Mouse (Mus musculus) forebrain, embryonic 10.5 days (tissue): ENCODE data around the gene Atp13a4. TPM values are rescaled to one million over a fixed set of nuclear protein-coding genes. Genes with fewer than 3 reads are reported as not detected.

ENCODE experiments used
- DNase-seq: peaks from one replicate; pipeline ENCODE4 v3.0.0-alpha.2; 2017; ENCODE audit warnings: low spot score; ENCODE audit errors: extremely low spot score
- H3K27ac ChIP-seq: fragments of 300-500 bp; sonication (generic); 2 replicates; pipeline ENCODE4 v1.5.1; 2016; ENCODE audit warnings: mild to moderate bottlenecking
- H3K27me3 ChIP-seq: fragments of 300-500 bp; sonication (generic); 2 replicates; pipeline ENCODE4 v1.6.1; 2016; ENCODE audit warnings: mild to moderate bottlenecking; ENCODE audit not compliant: poor library complexity, severe bottlenecking
- H3K36me3 ChIP-seq: fragments of 300-500 bp; sonication (generic); replicated peaks from 2 replicates; pipeline ENCODE4 v1.6.1; 2016; ENCODE audit warnings: mild to moderate bottlenecking, moderate library complexity
- H3K4me1 ChIP-seq: fragments of 300-500 bp; sonication (generic); 2 replicates; pipeline ENCODE4 v1.6.1; 2016
- H3K4me3 ChIP-seq: fragments of 300-500 bp; sonication (generic); 2 replicates; pipeline ENCODE4 v1.5.1; 2016; ENCODE audit warnings: mild to moderate bottlenecking, moderate library complexity
- H3K9me3 ChIP-seq: fragments of 300-500 bp; sonication (generic); 2 replicates; pipeline ENCODE4 v1.6.1; 2016; ENCODE audit warnings: mild to moderate bottlenecking, moderate library complexity
- WGBS: fragments of 180-500 bp; shearing (Covaris S2); methylation state at CpG from one replicate; pipeline ENCODE4 v1.1.7; 2016; 5-methylcytosine and 5-hydroxymethylcytosine counted together
- polyA plus RNA-seq: library from polyadenylated mRNA; unstranded; fragments of >200 nt; fragmentation: Nextera tagmentation; extraction: Ambion mirVana; gene quantifications from 2 replicates; pipeline ENCODE4 v1.2.1, GENCODE M21; 2016

The Atp13a4 gene
- polyA plus RNA-seq, 1 experiment from 2014 or later: 0.16 TPM

- Histone ChIP-seq H3K4me1 (no peaks in the 10 kb centered on the region), H3K4me3 (no peak overlapping the region), H3K27me3 (no peaks in the 10 kb centered on the region), H3K27ac (no peak overlapping the region), H3K9me3 (no peaks in the 10 kb centered on the region), H3K36me3 (no peaks in the 10 kb centered on the region)
- DNase-seq: no peak
- 90% methylated on average over 6 of the region's 6 CpGs for WGBS
These were observed 91.4 kb downstream of the Atp13a4 start for GRCm38 (mm10) chr16:29453282-29453681.

GRCm38 (mm10) chr16:29451706-29452105, 93.0 kb downstream of the Atp13a4 start:
- WGBS: 73% methylated on average over 3 of the region's 3 CpGs
- Histone ChIP-seq H3K4me3 (no peak overlapping the region), H3K36me3 (no peaks in the 10 kb centered on the region), H3K27ac (no peak overlapping the region), H3K9me3 (no peaks in the 10 kb centered on the region), H3K27me3 (no peaks in the 10 kb centered on the region), H3K4me1 (no peaks in the 10 kb centered on the region)
- DNase-seq: peak; percentile 32

- Histone ChIP-seq H3K4me1 (no peaks in the 10 kb centered on the region), H3K9me3 (no peaks in the 10 kb centered on the region), H3K27ac (no peak overlapping the region), H3K4me3 (no peak overlapping the region), H3K27me3 (no peaks in the 10 kb centered on the region), H3K36me3 (no peaks in the 10 kb centered on the region)
- no peak for DNase-seq
- WGBS: 76% methylated on average over 3 of the region's 3 CpGs
These were observed 102.5 kb downstream of the Atp13a4 start for GRCm38 (mm10) chr16:29442126-29442525.

- 78% methylated on average over 10 of the region's 10 CpGs for WGBS
- Histone ChIP-seq H3K4me1 (no peaks in the 10 kb centered on the region), H3K9me3 (no peaks in the 10 kb centered on the region), H3K27ac (no peak overlapping the region), H3K27me3 (no peaks in the 10 kb centered on the region), H3K4me3 (no peak overlapping the region), H3K36me3 (no peaks in the 10 kb centered on the region)
- no peak for DNase-seq
These were observed 103.2 kb downstream of the Atp13a4 start for GRCm38 (mm10) chr16:29441405-29441985.

- Histone ChIP-seq H3K27ac (no peak overlapping the region), H3K9me3 (no peaks in the 10 kb centered on the region), H3K27me3 (no peaks in the 10 kb centered on the region), H3K4me3 (no peak overlapping the region), H3K36me3 (no peaks in the 10 kb centered on the region), H3K4me1 (no peaks in the 10 kb centered on the region)
- 84% methylated on average over 5 of the region's 5 CpGs for WGBS
- DNase-seq: no peak
These were observed 106.6 kb downstream of the Atp13a4 start for GRCm38 (mm10) chr16:29438045-29438444.

GRCm38 (mm10) chr16:29435746-29436145, 108.9 kb downstream of the Atp13a4 start:
- H3K9me3 ChIP-seq: no peaks in the 10 kb centered on the region

GRCm38 (mm10) chr16:29434712-29435111, 110.0 kb downstream of the Atp13a4 start:
- WGBS: 18% methylated on average over 5 of the region's 5 CpGs
- Histone ChIP-seq H3K27ac (no peak overlapping the region), H3K4me1 (no peaks in the 10 kb centered on the region), H3K4me3 (no peak overlapping the region), H3K36me3 (no peaks in the 10 kb centered on the region), H3K27me3 (no peaks in the 10 kb centered on the region), H3K9me3 (no peaks in the 10 kb centered on the region)
- DNase-seq: peak; percentile 17

More at GRCm38 (mm10) chr16:29435746-29436145, 108.9 kb downstream of the Atp13a4 start:
- Histone ChIP-seq H3K4me1 (no peaks in the 10 kb centered on the region), H3K27ac (no peak overlapping the region), H3K36me3 (no peaks in the 10 kb centered on the region), H3K27me3 (no peaks in the 10 kb centered on the region), H3K4me3 (no peak overlapping the region)
- WGBS: 89% methylated on average over 6 of the region's 6 CpGs
- no peak for DNase-seq

GRCm38 (mm10) chr16:29414822-29415221, 129.8 kb downstream of the Atp13a4 start:
- H3K27ac ChIP-seq: no peak overlapping the region
- no peak overlapping the region for H3K4me3 ChIP-seq
- H3K27me3 ChIP-seq: no peaks in the 10 kb centered on the region
- no peaks in the 10 kb centered on the region for H3K36me3 ChIP-seq
- WGBS: 92% methylated on average over 6 of the region's 6 CpGs
- H3K9me3 ChIP-seq: no peaks in the 10 kb centered on the region
- no peaks in the 10 kb centered on the region for H3K4me1 ChIP-seq
- DNase-seq: no peak

GRCm38 (mm10) chr16:29407319-29407718, 137.3 kb downstream of the Atp13a4 start:
- H3K36me3 ChIP-seq: no peaks in the 10 kb centered on the region
- H3K4me1 ChIP-seq: no peaks in the 10 kb centered on the region
- no peaks in the 10 kb centered on the region for H3K27me3 ChIP-seq
- H3K27ac ChIP-seq: no peak overlapping the region
- no peaks in the 10 kb centered on the region for H3K9me3 ChIP-seq
- no peak for DNase-seq
- whole genome bisulfite sequencing: 95% methylated on average over 10 of the region's 10 CpGs
- H3K4me3 ChIP-seq: no peak overlapping the region

GRCm38 (mm10) chr16:29399079-29399478, 145.6 kb downstream of the Atp13a4 start:
- 90% methylated on average over 2 of the region's 2 CpGs for WGBS
- no peaks in the 10 kb centered on the region for H3K4me1 ChIP-seq

GRCm38 (mm10) chr16:29384781-29385180, 159.9 kb downstream of the Atp13a4 start:
- Histone ChIP-seq H3K9me3 (no peaks in the 10 kb centered on the region), H3K27me3 (no peaks in the 10 kb centered on the region), H3K27ac (no peak overlapping the region), H3K4me3 (no peak overlapping the region), H3K36me3 (no peaks in the 10 kb centered on the region), H3K4me1 (no peaks in the 10 kb centered on the region)
- WGBS: 93% methylated on average over 4 of the region's 4 CpGs
- DNase-seq: no peak

More at GRCm38 (mm10) chr16:29399079-29399478, 145.6 kb downstream of the Atp13a4 start:
- no peak for DNase-seq
- H3K27me3 ChIP-seq: no peaks in the 10 kb centered on the region
- no peaks in the 10 kb centered on the region for H3K36me3 ChIP-seq
- no peaks in the 10 kb centered on the region for H3K9me3 ChIP-seq
- H3K4me3 ChIP-seq: no peak overlapping the region
- H3K27ac ChIP-seq: no peak overlapping the region

- H3K27ac ChIP-seq: no peak within 1 kb of the TSS
- no peaks in the 10 kb centered on the region for H3K9me3 ChIP-seq
- DNase-seq: no peak
- no peaks in the 10 kb centered on the region for H3K4me1 ChIP-seq
- no peaks in the 10 kb centered on the region for H3K27me3 ChIP-seq
- no peaks in the 10 kb centered on the region for H3K36me3 ChIP-seq
- 86% methylated on average over 4 of the region's 4 CpGs for WGBS
- H3K4me3 ChIP-seq: no peak within 1 kb of the TSS
These were observed 166.2 kb downstream of the Atp13a4 start, which contains the start of gene Atp13a5 for GRCm38 (mm10) chr16:29378458-29378857. Atp13a5 (minus strand) TSS chr16:29378732.

- Histone ChIP-seq H3K4me1 (no peaks in the 10 kb centered on the region), H3K36me3 (no peaks in the 10 kb centered on the region), H3K27ac (no peak overlapping the region), H3K4me3 (no peak overlapping the region), H3K9me3 (no peaks in the 10 kb centered on the region), H3K27me3 (no peaks in the 10 kb centered on the region)
- no peak for DNase-seq
- 90% methylated on average over 8 of the region's 8 CpGs for WGBS
These were observed 170.0 kb downstream of the Atp13a4 start for GRCm38 (mm10) chr16:29374636-29375035.
